Mouse (Mus musculus) spleen, adult 2 months (tissue): ENCODE data around the gene 5730480H06Rik.

Experiments used
- CTCF ChIP-seq: fragments of 200-500 bp; IDR thresholded peaks from 2 replicates; pipeline ENCODE4 v1.5.1; 2011; ENCODE audit warnings: mild to moderate bottlenecking, inconsistent platforms; ENCODE audit not compliant: insufficient read depth, insufficient read length, insufficient replicate concordance; ENCODE audit errors: extremely low read depth
- POLR2A ChIP-seq: fragments of 200-500 bp; IDR thresholded peaks from 2 replicates; pipeline ENCODE4 v1.6.1; 2011; ENCODE audit warnings: low read depth, low read length, inconsistent platforms

DNA sequence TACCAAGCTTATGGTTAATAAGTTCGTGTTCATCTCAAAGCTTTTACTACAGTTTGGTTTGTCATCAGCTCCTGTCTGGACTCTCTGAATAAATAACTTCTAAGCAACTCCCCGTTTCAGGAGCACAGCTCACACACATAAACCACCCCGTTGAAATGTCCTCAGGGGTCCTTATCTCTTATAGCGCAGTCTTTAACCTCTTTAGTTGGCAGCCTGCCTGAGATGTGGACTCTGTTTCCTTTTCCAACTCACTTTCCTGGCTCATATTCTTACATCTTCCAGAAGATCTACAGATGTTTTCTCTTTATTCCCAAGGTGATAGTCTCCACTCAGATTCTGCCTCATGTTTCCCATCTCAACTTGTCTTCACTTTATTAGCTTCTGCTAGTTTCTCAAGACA lies 80.5 kb downstream of the 5730480H06Rik start:
- TF ChIP-seq POLR2A (no peak), CTCF (no peak)
